Mouse (Mus musculus): Measurements from ENCODE around the gene Ccnyl1. TPM values are rescaled to one million over a fixed set of nuclear protein-coding genes. Genes with fewer than 3 reads are reported as not detected.

Ccnyl1 gene
- total RNA-seq, 2 experiments from 2014 or later, result 20.2 to 21.5 TPM

Other genes starting within 250 kb of the Ccnyl1 start
- 10 to 100 TPM; 45.1 to 56.0 TPM for gene Creb1, start 157.8 kb upstream of the Ccnyl1 start, total RNA-seq (2021)
- gene Mettl21a, start 73.2 kb upstream of the Ccnyl1 start, total RNA-seq (2021), result 10 to 100 TPM in 1 of 2 experiments, 1 to 10 TPM in 1; 9.8 to 10.1 TPM
- 1 to 10 TPM; 1.1 to 1.2 TPM for gene Fzd5, start 47.3 kb downstream of the Ccnyl1 start, total RNA-seq (2021)